Mouse (Mus musculus) Muller cell, postnatal 12 days (primary cell): ENCODE results near the gene Por.

Source experiments
- DNase-seq: peaks from one replicate; pipeline ENCODE4 v3.0.0-alpha.2; 2015; ENCODE audit errors: inconsistent ontology term

The Por gene

DNA sequence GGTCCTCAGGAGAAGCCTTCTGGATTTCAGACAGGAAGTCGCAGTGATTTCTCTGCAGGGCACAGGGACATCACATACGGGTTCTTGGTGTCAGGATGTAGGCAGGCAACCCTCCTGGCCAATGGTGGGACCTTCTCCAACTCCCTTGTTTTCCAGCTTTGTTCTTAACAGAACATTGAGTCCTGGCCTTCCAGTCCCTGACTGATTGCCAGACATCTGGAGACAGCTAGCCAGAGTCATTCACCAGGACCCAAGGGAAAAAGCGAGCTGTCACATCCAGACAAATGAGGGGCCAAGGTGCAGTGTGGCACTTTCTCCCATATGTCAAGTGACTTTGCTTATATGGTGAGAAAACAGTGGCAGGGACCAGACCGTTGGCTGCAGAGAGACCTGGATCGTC is 13.8 kb upstream of the Por start:
- no peak for DNase-seq

DNA sequence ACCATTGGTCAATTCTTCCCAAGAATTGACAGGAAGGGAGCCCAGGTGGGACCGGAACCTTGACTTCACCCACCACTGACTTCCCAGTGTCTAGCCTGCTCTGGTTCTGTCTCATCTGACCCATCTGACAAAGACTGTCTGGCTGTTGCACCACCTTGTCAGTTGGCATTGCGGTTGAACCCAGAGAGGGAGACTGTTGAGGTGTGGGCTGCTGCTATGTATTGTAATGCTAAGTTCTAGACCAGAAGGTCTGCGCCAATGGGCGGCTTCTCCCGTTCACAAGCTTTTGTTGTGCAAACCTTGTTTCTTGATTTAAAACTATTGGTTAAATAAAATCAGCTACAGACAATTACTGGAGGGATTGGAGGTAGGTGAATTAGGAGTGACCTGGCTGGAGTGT is 12.7 kb upstream of the Por start:
- DNase-seq, result no peak

DNA sequence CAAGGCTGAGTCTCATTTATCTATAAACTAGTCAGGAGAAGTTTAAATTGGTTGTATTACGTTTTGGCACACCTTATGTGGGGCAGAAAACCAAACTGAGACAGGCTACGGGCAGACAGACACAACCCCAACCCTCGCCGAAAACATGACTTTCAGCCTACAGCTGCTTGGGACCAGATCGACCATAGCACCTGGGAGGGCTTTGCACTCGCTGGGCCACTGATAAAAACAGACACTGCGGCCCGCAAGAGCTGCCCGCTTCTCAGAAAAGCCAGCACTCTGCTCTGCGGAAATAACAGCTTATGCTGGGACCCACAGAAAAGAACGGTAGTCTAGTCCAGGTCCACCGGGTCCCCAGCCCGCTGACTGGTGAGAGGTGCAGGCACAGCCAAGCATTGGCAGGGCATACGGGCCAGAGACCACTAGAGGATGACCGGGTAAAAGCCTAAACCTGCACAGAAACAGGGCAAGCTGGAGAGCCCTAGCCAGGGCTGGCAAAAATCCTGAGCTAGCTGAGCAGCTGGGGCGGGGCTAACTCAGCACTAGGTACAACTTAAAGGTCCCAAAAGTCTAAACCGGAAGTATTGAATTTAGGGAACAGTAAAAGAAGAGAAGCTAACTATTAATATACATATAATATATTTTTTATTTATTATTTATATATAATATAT is 12.0 kb upstream of the Por start:
- DNase-seq, result no peak

DNA sequence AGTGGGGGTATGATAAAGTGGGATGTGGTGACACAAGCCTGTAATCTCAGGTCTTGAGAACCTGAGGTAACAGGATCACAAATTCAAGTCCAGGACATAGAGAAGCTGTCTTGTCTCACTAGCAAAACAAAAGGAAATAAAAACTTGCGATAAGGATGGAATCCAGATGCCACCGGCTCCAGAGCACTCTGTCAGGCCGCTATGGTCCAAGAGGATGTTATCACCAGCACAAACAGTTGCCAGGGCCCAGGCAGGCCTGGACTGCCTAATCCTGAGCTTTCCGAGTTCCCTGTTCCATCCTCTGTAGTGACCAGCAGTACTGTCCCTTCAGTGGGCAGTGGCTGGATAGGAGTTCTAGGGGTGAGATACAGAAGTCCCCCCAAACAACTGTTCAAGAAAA is 9.9 kb upstream of the Por start:
- no peak for DNase-seq

DNA sequence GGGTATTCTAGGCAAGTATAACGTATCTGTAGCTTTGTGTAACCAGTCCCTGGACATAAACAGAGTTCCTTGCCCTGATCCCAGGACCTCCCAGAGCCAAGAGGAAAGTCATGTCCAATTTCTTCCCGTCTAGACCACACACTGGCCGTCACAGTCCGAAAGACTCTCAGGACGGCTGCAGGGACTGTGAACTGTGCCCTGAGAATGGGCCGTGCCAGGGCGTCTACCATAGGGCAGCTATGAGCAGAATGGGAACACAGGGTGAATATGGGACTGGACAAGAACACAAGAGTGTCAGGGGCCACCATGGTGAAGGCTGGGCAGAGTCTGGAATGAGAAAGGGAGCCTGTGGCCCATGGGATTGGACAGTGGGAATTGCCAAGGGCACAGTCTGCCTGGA is 9.3 kb upstream of the Por start:
- DNase-seq, result no peak

DNA sequence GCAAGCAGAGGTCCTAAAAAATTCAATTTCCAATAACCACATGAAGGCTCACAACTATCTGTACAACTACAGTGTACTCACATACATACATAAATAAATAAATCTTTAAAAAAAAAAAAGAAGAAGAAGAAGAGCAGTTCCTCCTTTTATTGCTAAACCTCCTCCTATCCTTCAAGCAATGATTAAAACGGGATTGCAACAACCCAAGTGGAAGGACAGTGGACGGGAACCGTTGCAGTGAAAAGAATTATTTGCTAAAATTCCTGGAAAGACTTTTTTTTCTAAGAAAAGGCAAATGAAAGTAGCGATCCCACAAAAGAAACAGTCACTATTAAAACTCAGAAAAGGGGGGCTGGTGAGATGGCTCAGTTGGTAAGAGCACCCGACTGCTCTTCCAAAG is 2.9 kb upstream of the Por start:
- no peak for DNase-seq

DNA sequence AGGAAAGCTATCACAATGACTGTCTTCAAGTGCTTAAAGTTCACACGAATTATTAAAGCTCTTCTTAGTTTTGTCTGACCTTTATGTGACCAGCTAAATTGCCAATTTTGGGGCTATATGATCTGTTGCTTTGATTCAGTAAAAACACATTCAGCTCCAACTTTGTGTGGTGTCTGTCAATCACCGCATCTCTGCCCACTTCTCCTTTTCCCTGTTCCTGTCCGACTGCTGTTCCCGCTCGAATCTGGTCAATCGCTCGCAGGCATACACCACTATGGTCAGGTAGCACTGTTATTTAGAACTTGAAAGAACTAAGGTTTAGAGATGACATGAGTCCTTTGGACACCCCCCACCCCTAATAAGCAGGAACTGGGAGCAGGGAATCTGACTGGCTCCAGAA is 1.8 kb upstream of the Por start:
- DNase-seq, result no peak

DNA sequence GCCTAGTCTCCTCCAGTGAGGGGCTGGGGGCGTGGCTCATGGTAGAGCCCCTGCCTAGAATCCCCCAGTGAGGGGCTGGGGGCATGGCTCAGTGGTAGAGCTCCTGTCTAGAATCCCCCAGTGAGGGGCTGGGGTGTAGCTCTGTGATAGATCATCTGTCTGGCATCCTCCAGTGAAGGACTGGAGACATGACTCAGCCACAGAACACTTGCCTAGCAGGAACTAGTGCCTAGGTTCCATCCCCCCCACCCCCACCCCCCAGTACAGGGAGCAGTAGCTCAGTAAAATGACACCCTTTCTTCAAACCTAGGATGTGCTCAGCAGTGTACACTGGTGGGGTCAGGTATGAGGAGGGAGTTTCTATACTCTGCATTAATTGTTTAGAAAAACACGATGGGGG is 1.0 kb downstream of the Por start:
- DNase-seq, result peak; percentile 39

DNA sequence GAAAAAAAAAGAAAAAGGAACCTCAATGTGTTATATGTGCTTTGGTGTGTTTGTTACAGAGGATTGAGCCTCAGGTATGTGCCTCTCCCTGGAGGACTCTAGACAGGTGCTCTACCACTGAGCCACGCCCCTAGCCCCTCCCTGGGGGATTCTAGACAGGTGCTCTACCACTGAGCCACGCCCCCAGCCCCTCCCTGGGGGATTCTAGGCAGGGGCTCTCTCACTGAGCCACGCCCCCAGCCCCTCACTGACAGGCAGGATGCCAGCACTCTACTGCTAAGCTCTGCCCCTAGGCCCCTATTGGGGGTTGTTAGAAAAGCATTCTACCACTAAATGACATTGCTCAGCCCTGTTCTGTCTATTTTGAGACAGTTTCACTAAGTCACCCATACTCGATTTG is 2.7 kb downstream of the Por start:
- no peak for DNase-seq

DNA sequence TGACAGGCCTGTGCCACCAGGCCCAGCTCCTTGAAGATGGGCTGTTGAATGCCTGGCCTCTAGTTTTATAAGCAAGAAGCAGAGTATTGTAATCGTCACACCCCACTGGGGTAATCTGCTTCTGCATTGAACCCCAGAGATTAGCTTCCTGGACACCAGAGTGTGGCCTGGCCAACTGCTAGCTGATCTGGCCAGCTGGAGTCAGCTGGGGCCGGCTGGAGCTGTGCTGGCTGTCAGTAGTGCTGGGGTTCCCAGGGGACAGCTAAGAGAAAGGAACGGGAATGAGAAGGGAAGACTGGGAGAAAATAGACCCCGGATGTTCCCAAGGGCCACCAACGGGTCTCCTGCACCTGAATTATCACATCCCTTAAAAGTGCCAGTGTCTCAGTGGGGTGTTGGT is 3.1 kb downstream of the Por start:
- no peak for DNase-seq

DNA sequence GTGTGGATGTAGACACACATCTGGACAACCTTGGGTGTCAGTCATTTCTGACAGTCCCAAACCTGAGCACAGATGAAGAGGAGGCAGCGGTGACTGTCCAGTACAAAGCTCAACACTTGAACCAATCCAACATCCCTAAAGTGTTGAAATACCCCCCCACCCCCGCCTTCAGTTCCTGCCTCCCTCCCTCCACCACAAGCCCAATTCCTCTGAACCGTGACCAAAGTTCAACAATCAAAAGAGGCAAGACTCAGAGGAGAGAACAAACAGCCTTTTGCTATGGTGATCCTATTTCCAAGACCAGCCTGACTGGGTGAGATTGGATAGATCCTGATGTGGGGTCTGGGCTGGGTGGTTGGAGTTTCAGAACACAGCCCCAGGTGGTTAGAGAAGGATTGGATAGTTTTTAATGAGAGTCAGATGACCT is 4.5 kb downstream of the Por start:
- peak; percentile 32 for DNase-seq

DNA sequence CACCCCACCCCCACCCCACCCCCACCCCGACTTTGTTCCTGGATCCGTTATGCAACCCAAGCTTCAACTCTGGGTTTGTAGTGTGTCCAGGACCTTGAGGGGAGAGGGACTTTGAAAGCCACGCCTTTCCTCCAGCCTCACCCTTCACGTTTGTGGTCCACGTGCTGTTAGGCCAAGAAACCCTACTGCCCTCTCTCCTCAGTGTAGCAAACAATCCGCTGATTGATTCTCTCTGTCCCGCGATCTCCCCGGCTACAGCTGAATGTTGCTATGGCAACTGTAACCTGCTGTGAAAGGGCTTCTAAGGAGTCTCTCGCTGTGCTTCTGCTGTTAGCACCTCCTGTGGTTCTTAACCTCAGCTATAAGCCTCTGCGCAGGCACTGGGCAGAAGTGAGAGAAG is 5.0 kb downstream of the Por start:
- DNase-seq, result peak; percentile 79

DNA sequence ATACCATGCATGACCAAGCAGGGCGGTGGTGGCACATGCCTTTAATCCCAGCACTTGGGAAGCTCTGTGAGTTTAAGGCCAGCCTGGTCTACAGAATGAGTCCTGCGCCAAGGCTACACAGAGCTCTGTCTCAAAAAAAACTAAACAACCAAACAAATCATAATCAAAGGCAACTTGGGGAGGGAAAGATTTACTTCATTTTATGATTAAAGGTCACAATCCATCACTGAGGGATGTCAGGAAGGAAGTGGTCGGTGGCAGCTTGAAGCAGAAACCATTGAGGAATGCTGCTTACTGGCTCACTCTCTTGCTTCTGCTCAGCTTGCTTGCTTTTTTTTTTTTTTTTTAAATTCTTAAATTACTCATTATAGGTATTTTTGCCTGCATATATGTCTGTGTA is 6.9 kb downstream of the Por start:
- DNase-seq, result no peak

DNA sequence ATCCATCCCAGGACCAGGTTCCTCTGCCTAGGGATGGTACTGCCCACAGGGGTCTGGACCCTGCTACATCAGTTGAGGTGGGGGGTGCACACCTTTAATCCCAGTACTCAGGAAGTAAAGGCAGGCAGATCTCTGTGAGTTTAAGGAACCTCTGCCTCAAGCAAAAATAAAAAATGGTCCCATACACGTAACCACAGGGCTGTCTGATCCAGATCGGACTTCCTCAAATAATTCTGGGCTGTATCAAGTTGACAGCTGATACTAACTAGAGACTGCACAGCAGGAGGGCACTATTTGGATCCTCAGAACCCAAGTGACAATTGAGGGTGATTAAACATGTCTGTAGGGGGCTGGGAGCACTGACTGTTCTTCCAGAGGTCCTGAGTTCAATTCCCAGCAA is 7.4 kb downstream of the Por start:
- no peak for DNase-seq

DNA sequence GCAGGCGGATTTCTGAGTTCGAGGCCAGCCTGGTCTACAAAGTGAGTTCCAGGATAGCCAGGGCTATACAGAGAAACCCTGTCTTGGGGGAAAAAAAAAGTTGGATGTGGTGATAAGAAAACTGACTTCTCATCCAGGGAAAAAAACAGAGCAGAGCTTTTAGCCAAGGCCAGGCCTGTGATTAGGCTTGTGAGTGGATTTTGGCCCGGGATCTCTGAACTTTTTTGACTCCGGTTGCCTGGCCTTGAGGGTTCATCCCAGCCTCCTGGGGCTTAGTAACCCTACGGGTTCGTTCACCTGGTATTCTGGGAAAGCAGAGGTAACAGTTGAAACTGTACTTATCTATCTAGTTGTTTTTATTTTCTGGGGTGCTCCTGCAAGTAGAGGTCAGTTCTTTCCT is 8.6 kb downstream of the Por start:
- DNase-seq, result no peak

DNA sequence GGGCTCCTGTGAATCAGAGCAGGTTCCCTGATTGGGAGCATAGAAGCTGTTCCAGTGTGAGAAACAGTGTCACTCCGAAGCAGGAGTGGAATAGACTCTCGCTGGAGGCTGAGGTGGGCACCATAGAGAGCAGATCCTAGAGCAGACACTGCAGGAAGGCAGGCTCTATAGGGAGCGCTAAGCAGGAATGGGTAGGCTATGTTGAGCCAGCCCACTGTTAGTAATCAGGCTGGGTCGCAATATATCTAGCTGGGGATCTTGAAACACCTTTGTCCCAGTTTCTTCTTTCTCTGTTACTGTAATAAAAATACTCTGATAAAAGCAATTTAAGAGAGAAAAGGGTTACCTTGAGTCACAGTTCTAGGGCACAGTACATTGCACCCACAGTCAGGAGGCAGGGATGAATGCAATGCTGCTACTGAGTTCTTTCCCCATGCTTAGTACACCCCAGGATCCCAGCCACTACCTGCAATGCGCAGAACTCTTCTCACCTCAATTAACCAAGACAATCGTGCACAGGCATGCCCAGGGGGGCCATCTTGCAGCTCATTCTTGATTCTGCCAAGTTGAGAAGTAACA is 11.2 kb downstream of the Por start:
- DNase-seq, result no peak

DNA sequence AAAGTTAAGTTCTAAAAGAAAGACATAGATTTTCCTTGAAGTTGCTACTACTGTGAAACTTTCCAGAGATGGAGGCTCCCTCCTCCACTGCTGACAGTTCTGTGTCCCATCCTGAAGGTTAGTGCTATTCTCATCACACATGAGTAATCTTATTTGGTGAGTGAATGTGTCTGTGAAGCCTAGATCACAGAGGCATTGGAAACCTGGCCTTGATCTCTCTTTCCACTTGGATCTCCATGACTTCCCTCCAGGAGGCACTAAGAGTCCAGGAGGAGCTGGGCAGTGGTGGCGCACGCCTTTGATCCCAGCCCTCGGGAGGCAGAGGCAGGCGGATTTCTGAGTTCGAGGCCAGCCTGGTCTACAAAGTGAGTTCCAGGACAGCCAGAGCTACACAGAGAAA is 12.2 kb downstream of the Por start:
- DNase-seq, result no peak

DNA sequence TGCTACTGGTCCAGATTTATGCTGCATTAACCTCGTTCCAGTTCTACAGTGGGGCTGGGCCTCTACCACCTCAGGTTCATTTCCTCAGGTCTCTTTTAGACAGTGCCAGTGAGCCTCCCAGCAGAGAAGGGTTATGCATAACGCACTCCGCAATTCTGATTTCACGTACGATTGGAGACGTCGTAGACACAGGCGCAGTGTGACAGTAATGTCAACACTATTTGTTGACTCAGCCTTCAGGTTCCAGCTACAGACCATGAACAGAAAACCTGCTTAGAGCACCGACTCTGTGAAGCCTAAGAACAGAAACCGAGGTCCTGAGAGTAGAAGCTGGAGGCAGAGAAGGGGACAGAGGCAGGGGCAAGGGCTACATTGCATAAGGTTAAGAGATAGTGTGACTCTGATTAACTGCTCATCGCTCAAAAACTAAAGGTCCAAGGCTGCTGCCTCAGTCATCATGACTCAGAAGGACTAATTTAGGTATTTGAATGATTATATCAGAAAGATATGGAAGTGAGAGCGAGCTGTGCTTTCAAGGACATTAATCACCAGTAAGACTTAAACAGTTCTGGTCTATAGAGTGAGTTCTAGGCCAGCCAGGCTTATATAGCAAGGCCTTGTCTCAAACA is 13.2 kb downstream of the Por start:
- DNase-seq, result no peak

DNA sequence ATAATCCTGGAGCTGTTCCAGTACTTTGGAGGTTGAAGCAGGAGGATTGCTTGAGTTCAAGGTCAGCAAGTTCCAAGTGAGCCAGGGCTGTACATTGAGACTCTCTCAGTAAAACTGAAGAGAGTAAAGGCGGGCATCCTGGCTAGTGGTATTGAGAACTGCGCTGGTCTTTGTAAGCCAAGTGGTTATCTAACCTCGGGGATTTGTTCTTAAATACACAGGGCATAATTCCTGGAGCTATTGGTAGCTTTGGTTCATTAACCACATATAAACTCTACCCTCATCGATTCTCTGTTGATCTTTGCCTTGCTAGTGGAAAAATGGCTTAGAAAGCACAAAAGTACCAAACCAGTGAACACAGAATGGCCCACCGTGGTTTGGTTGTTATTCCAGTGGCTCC is 20.6 kb downstream of the Por start:
- no peak for DNase-seq

DNA sequence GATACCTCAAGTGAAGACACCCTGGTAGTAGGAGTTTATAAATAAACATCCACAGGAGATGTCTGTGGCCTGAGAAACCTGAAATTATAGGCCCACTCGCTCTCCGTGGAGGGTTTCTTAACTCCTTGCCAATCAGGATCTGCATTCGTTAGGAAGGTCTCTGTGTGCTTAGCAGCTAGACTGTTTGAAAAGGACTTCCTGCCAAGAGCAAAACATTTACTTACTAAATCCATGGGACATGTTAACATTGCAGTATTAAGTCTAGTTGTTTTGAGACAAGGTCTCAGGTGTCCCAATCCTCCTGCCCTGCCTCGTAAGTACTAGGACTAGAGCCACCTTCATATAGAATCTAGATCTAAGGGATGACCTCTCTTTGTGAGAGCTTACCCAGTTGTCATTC is 21.4 kb downstream of the Por start:
- no peak for DNase-seq

DNA sequence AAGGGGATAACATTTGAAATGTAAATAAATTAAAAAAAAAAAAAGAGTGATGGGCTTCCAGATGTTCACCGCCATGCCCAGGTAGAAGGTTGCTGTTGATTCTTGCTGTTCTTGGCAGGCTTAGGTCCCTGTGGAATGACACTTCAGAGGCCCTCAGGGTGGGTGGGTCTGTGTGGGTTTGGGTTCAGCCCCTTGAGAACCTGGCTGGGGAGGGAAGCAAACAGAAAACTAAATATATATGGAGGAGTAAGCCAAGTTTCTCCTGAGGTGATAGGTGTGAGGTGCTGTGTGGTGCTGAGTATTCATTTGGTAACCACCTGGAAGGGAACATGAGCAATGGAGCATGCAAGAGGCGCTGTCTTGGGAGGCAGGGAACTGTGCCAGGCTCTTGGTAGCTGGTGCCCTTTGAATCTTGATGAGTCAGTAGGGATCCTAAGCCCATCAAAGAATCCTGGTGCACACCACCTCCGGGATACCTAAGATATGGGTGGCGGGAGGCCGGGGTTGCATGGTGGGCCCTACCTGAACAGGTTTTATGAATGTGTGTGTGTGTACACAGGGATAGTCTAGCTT is 23.5 kb downstream of the Por start:
- no peak for DNase-seq

DNA sequence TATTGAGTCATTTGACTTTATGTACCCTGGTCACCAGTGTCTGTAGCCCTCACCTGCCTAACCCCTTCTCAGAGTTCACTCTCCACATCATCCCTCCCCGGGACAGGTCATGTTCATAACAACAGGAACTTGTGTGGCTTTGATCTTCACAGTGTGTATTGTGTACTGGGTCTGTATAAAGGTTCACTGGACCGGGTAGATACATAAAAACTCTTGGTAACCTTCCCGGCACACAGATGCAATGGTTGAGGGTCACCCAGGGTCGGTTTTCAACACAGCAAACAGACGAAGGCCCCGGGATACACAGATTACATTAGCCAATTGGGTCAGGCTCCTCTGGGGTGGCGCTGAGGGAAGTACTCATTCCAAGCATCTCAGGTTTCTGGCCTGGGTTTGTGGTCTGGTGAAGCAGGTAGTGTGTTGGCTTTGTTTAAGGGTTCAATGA is 25.5 kb downstream of the Por start:
- peak; percentile 53 for DNase-seq

DNA sequence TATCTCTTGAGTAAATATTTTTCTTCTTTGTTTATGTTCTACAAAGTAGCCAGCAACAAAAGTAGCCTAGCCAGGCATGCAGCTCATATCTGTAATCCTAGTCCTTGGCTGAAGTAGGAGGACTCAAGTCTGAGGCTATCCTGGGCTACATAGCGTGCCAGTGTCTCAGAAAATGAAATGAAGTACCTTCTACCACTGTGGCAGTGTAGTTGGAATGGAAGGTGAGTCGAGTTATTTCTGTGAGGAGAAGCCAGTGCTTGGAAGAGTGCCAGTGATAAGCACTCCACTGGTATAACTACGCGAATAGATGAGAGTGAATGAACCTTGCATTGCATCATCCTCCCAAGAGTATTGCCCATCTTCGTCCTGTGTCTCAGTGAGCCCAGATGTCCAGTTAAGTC is 27.9 kb downstream of the Por start:
- DNase-seq, result no peak
